Mouse (Mus musculus): ENCODE results near the gene Banf1. TPM values are rescaled to one million over a fixed set of nuclear protein-coding genes. Genes with fewer than 3 reads are reported as not detected.

Banf1 gene
- 212 and 288 TPM in 2 replicates for polyA plus RNA-seq (2012)

- TF ChIP-seq GATA1 (IDR thresholded peaks at IDR 0.05; ENCODE audit: low read length), result no peak
Measured at GRCm38 (mm10) chr19:5367053-5367359, at the start of gene Banf1. Gene Banf1, minus strand, starts transcription at chr19:5367168.

- no peak for TF ChIP-seq GATA1 (IDR thresholded peaks at IDR 0.05; ENCODE audit: low read length)
Measured at GRCm38 (mm10) chr19:5414534-5414957, 47.6 kb upstream of the Banf1 start.

GRCm38 (mm10) chr19:5413840-5414239 is 46.9 kb upstream of the Banf1 start:
- no peak for TF ChIP-seq GATA1 (IDR thresholded peaks at IDR 0.05; ENCODE audit: low read length)

GRCm38 (mm10) chr19:5411961-5412360 is 45.0 kb upstream of the Banf1 start:
- no peak for TF ChIP-seq GATA1 (IDR thresholded peaks at IDR 0.05; ENCODE audit: low read length)

- TF ChIP-seq GATA1 (IDR thresholded peaks at IDR 0.05; ENCODE audit: low read length), result no peak
Measured at GRCm38 (mm10) chr19:5410641-5411040, 43.7 kb upstream of the Banf1 start.

- no peak for TF ChIP-seq GATA1 (IDR thresholded peaks at IDR 0.05; ENCODE audit: low read length)
Measured at GRCm38 (mm10) chr19:5409068-5409467, 42.1 kb upstream of the Banf1 start.

- TF ChIP-seq GATA1 (IDR thresholded peaks at IDR 0.05; ENCODE audit: low read length), result no peak
Measured at GRCm38 (mm10) chr19:5408057-5409001, 41.4 kb upstream of the Banf1 start.

- TF ChIP-seq GATA1 (IDR thresholded peaks at IDR 0.05; ENCODE audit: low read length), result no peak
Measured at GRCm38 (mm10) chr19:5407133-5407532, 40.2 kb upstream of the Banf1 start.

GRCm38 (mm10) chr19:5405924-5406323 is 39.0 kb upstream of the Banf1 start:
- no peak for TF ChIP-seq GATA1 (IDR thresholded peaks at IDR 0.05; ENCODE audit: low read length)

- TF ChIP-seq GATA1 (IDR thresholded peaks at IDR 0.05; ENCODE audit: low read length), result no peak
Measured at GRCm38 (mm10) chr19:5402293-5402692, 35.3 kb upstream of the Banf1 start, which contains the start of gene Tsga10ip. Gene Tsga10ip, minus strand, starts transcription at chr19:5402526.

GRCm38 (mm10) chr19:5395371-5395770 is 28.4 kb upstream of the Banf1 start:
- no peak for TF ChIP-seq GATA1 (IDR thresholded peaks at IDR 0.05; ENCODE audit: low read length)

GRCm38 (mm10) chr19:5394168-5394567 is 27.2 kb upstream of the Banf1 start:
- TF ChIP-seq GATA1 (IDR thresholded peaks at IDR 0.05; ENCODE audit: low read length), result no peak

GRCm38 (mm10) chr19:5392892-5393291 is 25.9 kb upstream of the Banf1 start:
- no peak for TF ChIP-seq GATA1 (IDR thresholded peaks at IDR 0.05; ENCODE audit: low read length)

GRCm38 (mm10) chr19:5390416-5390815 is 23.4 kb upstream of the Banf1 start:
- no peak for TF ChIP-seq GATA1 (IDR thresholded peaks at IDR 0.05; ENCODE audit: low read length)

GRCm38 (mm10) chr19:5389647-5390046 is 22.7 kb upstream of the Banf1 start:
- no peak for TF ChIP-seq GATA1 (IDR thresholded peaks at IDR 0.05; ENCODE audit: low read length)

- TF ChIP-seq GATA1 (IDR thresholded peaks at IDR 0.05; ENCODE audit: low read length), result no peak
Measured at GRCm38 (mm10) chr19:5388588-5389242, 21.7 kb upstream of the Banf1 start, which contains the start of gene Sart1. Gene Sart1, minus strand, starts transcription at chr19:5388703.

Data from G1E-ER4 (cell line).